Mouse (Mus musculus) cerebellum, adult 2 months (tissue): Measurements from ENCODE around the gene 4931440F15Rik.

ENCODE experiments used
- CTCF ChIP-seq: fragments of 200-500 bp; IDR thresholded peaks from 2 replicates; pipeline ENCODE4 v1.5.1; 2011; ENCODE audit warnings: low read depth, mild to moderate bottlenecking, control low read depth, low read length, moderate library complexity, borderline replicate concordance; ENCODE audit not compliant: insufficient read depth
- POLR2A ChIP-seq: fragments of 200-500 bp; IDR thresholded peaks from 2 replicates; pipeline ENCODE4 v1.6.1; 2011; ENCODE audit warnings: low read length, control low read depth, borderline replicate concordance; ENCODE audit not compliant: insufficient read depth

DNA sequence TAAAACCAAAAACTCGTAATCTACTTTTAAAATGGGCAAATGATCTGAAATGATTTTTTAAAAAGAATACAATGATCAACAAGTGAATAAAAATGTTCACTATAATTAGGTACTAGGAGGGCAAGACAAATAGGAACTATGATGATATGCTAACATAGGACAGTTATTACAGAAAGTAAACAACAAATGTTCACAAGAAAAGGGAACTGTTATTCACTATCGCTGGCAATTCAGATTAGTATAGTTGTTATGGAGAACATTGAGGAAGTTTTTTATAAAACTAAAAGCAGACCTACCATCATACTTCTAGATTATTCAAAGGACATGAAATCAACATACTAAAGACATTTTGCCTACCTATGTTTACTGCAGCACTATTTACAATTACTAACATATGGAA is 44.7 kb upstream of the 4931440F15Rik start:
- TF ChIP-seq CTCF = no peak
- no peak for TF ChIP-seq POLR2A
